Mouse (Mus musculus) liver, embryonic 14.5 days (tissue): ENCODE results near the gene Art5. TPM values are rescaled to one million over a fixed set of nuclear protein-coding genes. Genes with fewer than 3 reads are reported as not detected.

Experiments used
- ATAC-seq: fragments of 200-750 bp; cut with Nextera tagmentation; 2 replicates; pipeline ENCODE4 v1.8.0; 2017; ENCODE audit warnings: moderate number of reproducible peaks, mild to moderate bottlenecking, moderate library complexity; ENCODE audit not compliant: insufficient read depth
- DNase-seq, 3 experiments: peaks; one replicate each; pipeline ENCODE4 v3.0.0-alpha.2; 2012 to 2013; ENCODE audit warnings: low read depth in 3 of 3, low spot score in 3 of 3
- H3K27ac ChIP-seq: fragments of 300-500 bp; sonication (generic); 2 replicates; pipeline ENCODE4 v1.5.1; 2014; ENCODE audit warnings: moderate library complexity, mild to moderate bottlenecking, control low read depth, inconsistent platforms
- H3K27me3 ChIP-seq: fragments of 300-500 bp; sonication (generic); 2 replicates; pipeline ENCODE4 v1.6.1; 2014; ENCODE audit warnings: mild to moderate bottlenecking, low read length, moderate library complexity; ENCODE audit not compliant: control insufficient read depth, insufficient read depth
- H3K36me3 ChIP-seq: fragments of 300-500 bp; sonication (generic); replicated peaks from 2 replicates; pipeline ENCODE4 v1.6.1; 2014; ENCODE audit warnings: low read depth; ENCODE audit not compliant: control insufficient read depth, insufficient read depth
- H3K4me1 ChIP-seq, 2 experiments: fragments of 200-500 bp in 1 of 2; fragments of 300-500 bp in 1 of 2; sonication (generic) in 1 of 2; replicated peaks; 2 replicates each; pipeline ENCODE4 v1.6.1; 2012 to 2014; ENCODE audit warnings: antibody characterized with exemption in 1 of 2, inconsistent platforms in 1 of 2, low read length in 1 of 2; ENCODE audit not compliant: control insufficient read depth in 2 of 2, insufficient read depth in 2 of 2
- H3K4me2 ChIP-seq: fragments of 300-500 bp; sonication (generic); 2 replicates; pipeline ENCODE4 v1.6.1; 2014; ENCODE audit warnings: low read depth, mild to moderate bottlenecking, control low read depth, moderate library complexity
- H3K4me3 ChIP-seq, 2 experiments: fragments of 200-500 bp in 1 of 2; fragments of 300-500 bp in 1 of 2; sonication (generic) in 1 of 2; 2 replicates each; pipeline ENCODE4 v1.5.1; 2012 to 2014; ENCODE audit warnings: low read depth in 2 of 2, low read length in 2 of 2, mild to moderate bottlenecking in 2 of 2, control low read depth in 1 of 2, inconsistent platforms in 1 of 2, moderate library complexity in 1 of 2; ENCODE audit not compliant: insufficient read depth in 1 of 2
- H3K9ac ChIP-seq: fragments of 300-500 bp; sonication (generic); replicated peaks from 2 replicates; pipeline ENCODE4 v1.6.1; 2014; ENCODE audit warnings: mild to moderate bottlenecking, control low read depth, moderate library complexity
- H3K9me3 ChIP-seq: fragments of 300-500 bp; sonication (generic); 2 replicates; pipeline ENCODE4 v1.6.1; 2016; ENCODE audit warnings: low read length, mixed read lengths; ENCODE audit not compliant: control insufficient read depth
- CTCF ChIP-seq: IDR thresholded peaks from 2 replicates; pipeline ENCODE4 v1.5.1; 2016; ENCODE audit warnings: antibody characterized with exemption, low read depth, control low read depth
- EP300 ChIP-seq: IDR thresholded peaks from 2 replicates; pipeline ENCODE4 v1.6.1; 2016; ENCODE audit warnings: antibody characterized with exemption, low read depth
- WGBS: fragments of 180-500 bp; shearing (Covaris S2); extraction: QIAGEN DNeasy Blood & Tissue Kit; methylation state at CpG from one replicate; pipeline ENCODE4 v1.1.7; 2014; ENCODE audit not compliant: insufficient replicate concordance; 5-methylcytosine and 5-hydroxymethylcytosine counted together
- polyA plus RNA-seq, 2 experiments: library from polyadenylated mRNA; depleted of rRNA in 1 of 2; stranded (reverse) in 1 of 2; unstranded in 1 of 2; fragments of >200 nt; fragmentation: Nextera tagmentation in 1 of 2; extraction: Ambion mirVana in 1 of 2; gene quantifications; 2 replicates each; pipeline versions ENCODE4 v1.2.1 to v1.2.3; 2012 to 2014

Art5 gene
- polyA plus RNA-seq, 2 experiments = 0.08 to 0.15 TPM

GRCm38 (mm10) chr7:102120326-102120725, 11.0 kb upstream of the Art5 start:
- no peak for TF ChIP-seq CTCF
- no peak for TF ChIP-seq EP300
- no peaks in the 10 kb centered on the region for H3K27me3 ChIP-seq
- H3K9me3 ChIP-seq = no peaks in the 10 kb centered on the region
- H3K27ac ChIP-seq = no peak overlapping the region
- 85% methylated on average over 10 of the region's 10 CpGs for WGBS
- no peak overlapping the region for H3K4me3 ChIP-seq
- H3K9ac ChIP-seq = no peak overlapping the region
- no peaks in the 10 kb centered on the region for H3K4me1 ChIP-seq
- no peak overlapping the region for H3K4me2 ChIP-seq
- DNase-seq (no peak), ATAC-seq (no peak)
- peaks cover 54% of the 10 kb centered on the region for H3K36me3 ChIP-seq

GRCm38 (mm10) chr7:102117382-102117781, 8.1 kb upstream of the Art5 start:
- Histone ChIP-seq H3K9me3 (no peaks in the 10 kb centered on the region), H3K9ac (no peak overlapping the region), H3K27ac (no peak overlapping the region), H3K4me3 (no peak overlapping the region), H3K27me3 (no peaks in the 10 kb centered on the region), H3K36me3 (peaks cover 24% of the 10 kb centered on the region), H3K4me1 (no peaks in the 10 kb centered on the region), H3K4me2 (no peak overlapping the region)
- DNase-seq = no peak
- no peak for ATAC-seq
- WGBS = 59% methylated on average over 6 of the region's 6 CpGs
- no peak for TF ChIP-seq CTCF
- no peak for TF ChIP-seq EP300

GRCm38 (mm10) chr7:102116579-102117331, 7.5 kb upstream of the Art5 start, which contains the start of gene Chrna10:
Gene Chrna10 (minus strand): TSS chr7:102116828.
- Histone ChIP-seq H3K9ac (no peak within 1 kb of the TSS), H3K4me3 (no peak within 1 kb of the TSS), H3K36me3 (peaks cover 18% of the 10 kb centered on the region), H3K27me3 (no peaks in the 10 kb centered on the region), H3K4me1 (no peaks in the 10 kb centered on the region), H3K27ac (no peak within 1 kb of the TSS), H3K9me3 (no peaks in the 10 kb centered on the region), H3K4me2 (no peak within 1 kb of the TSS)
- ATAC-seq (no peak), DNase-seq (no peak)
- TF ChIP-seq EP300 = no peak
- no peak for TF ChIP-seq CTCF
- WGBS = 40% methylated on average over 7 of the region's 7 CpGs

GRCm38 (mm10) chr7:102113151-102113729, 4.0 kb upstream of the Art5 start:
- ATAC-seq (no peak), DNase-seq (no peak)
- TF ChIP-seq CTCF (no peak), EP300 (no peak)
- H3K27ac ChIP-seq = no peak overlapping the region
- H3K4me2 ChIP-seq = no peak overlapping the region
- no peaks in the 10 kb centered on the region for H3K27me3 ChIP-seq
- no peaks in the 10 kb centered on the region for H3K36me3 ChIP-seq
- no peak overlapping the region for H3K9ac ChIP-seq
- H3K4me3 ChIP-seq = no peak overlapping the region
- WGBS = 70% methylated on average over 45 of the region's 45 CpGs
- no peaks in the 10 kb centered on the region for H3K9me3 ChIP-seq
- H3K4me1 ChIP-seq = no peaks in the 10 kb centered on the region

GRCm38 (mm10) chr7:102109746-102110145, 457 bp upstream of the Art5 start:
- no peak for DNase-seq
- 46% methylated on average over 4 of the region's 4 CpGs for WGBS
- Histone ChIP-seq H3K4me3 (no peak overlapping the region), H3K9ac (no peak overlapping the region), H3K36me3 (no peaks in the 10 kb centered on the region), H3K27ac (no peak overlapping the region), H3K27me3 (no peaks in the 10 kb centered on the region), H3K4me2 (no peak overlapping the region), H3K9me3 (no peaks in the 10 kb centered on the region), H3K4me1 (no peaks in the 10 kb centered on the region)
- no peak for ATAC-seq
- TF ChIP-seq CTCF (no peak), EP300 (no peak)
